ENCODE assay signal across 1 mouse cellular context in the genomic region with DNA sequence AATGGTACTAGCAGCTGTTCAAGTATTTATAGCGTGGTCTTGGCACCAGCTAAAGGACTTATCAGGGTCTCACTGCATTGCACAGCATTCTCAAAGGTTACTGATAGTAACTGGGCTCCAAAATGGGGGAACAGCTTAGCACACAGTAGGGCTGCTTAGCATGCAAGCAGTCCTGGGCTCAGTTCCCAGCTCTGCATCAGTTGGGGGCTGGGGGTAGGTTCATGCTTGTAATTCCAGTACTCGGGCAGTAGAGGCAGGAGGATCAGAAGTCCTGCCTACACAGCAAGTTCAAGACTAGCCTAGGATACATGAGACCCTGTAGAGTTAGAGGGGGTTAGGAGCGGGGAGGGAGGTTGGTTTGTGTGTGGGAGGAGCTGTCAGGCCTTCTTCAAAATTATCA.
A peak's percentile ranks its signal among the peaks of the same experiment; 100 is the strongest.
TF ChIP-seq lines count a peak whose summit lies in the region.

No protein-coding gene starts in this region.

TF ChIP-seq in MEL, 35 proteins besides CTCF, POLR2A, EP300 and RAD21 (continued from another document):
- TF ChIP-seq ZKSCAN1 (IDR thresholded peaks at IDR 0.05; ENCODE audit: low read depth, low read length) = peak; percentile 90
